Comparison of ENCODE assay signal across 8 mouse cellular contexts in the genomic region with DNA sequence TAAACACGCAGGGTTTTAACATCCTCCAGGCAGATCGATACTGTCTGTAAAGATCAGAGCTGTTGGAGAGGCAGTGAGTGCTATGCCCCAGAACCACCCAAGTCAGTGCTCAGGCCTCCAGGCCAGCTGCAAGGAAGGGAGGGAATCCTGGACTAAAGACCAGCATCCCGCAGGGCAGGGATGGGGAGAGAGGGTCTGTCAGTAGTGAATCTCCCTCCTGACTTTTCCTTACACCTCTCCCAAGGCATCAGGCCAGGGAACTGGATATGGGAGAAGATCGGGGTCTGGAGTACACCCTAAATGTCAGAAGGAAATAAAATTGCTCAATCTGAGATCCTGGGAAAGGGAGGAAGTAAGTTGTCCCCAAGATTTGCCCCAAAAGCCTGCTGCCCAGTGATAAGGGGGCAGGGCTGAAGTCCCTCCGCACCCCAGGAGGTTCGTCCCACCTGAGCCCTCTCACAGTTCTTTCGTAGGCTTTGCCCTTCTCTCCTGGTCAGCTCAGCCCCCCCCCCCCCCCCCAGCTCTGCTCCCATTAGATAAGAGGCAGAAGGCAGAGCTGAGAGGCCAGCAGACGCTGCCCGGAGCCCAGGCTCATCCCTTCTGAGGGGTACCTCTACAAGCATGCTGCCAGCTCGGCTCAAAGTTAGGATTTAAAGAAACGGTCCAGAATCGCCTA. TPM values are rescaled to one million over a fixed set of nuclear protein-coding genes. Genes with fewer than 3 reads are reported as not detected.
DNase-seq lines count a peak whose midpoint lies in the region; ATAC-seq lines count a peak whose summit lies in the region.

No protein-coding gene starts in this region.

- H3K9me3 ChIP-seq in kidney, embryonic 16.5 days (ENCODE audit: low read length), result no peaks in the 10 kb centered on the region
- no peaks in the 10 kb centered on the region for H3K9me3 ChIP-seq in forebrain, embryonic 10.5 days

- H3K9ac ChIP-seq in kidney, embryonic 16.5 days (replicated peaks; ENCODE audit: low read length), result peak overlapping the region; percentile 67

- H3K27me3 ChIP-seq in kidney, embryonic 16.5 days (ENCODE audit: insufficient read depth, low read length), result 0 out of 2 replicates have a peak, but pooled peaks cover 3% of the 10 kb centered on the region
- peaks cover 37% of the 10 kb centered on the region for H3K27me3 ChIP-seq in forebrain, embryonic 10.5 days (ENCODE audit: poor library complexity, severe bottlenecking)

- ATAC-seq in kidney, embryonic 16.5 days (ENCODE audit: low FRiP score, low TSS enrichment), result peak; percentile 35

- H3K27ac ChIP-seq in kidney, embryonic 16.5 days (ENCODE audit: low read length), result no peak overlapping the region
- H3K27ac ChIP-seq in forebrain, embryonic 10.5 days, result peak overlapping the region; percentile 83

- WGBS in kidney, embryonic 16.5 days, result 14% methylated on average over 12 of the region's 12 CpGs
- WGBS in forebrain, embryonic 10.5 days, result 10% methylated on average over 12 of the region's 12 CpGs

- no peak for DNase-seq in kidney, postnatal 10 days
- DNase-seq in forebrain, embryonic 10.5 days (ENCODE audit: extremely low spot score, low spot score), result peak; percentile 27
- DNase-seq in liver, result peak; percentile 75
- peak; percentile 2 for DNase-seq in retina, embryonic 14.5 days (ENCODE audit: low spot score)
- DNase-seq in layer of hippocampus, adult 9-11 months, result no peak
- no peak for DNase-seq in T-cell, adult 2 months (ENCODE audit: low spot score)
- no peak for DNase-seq in lung, postnatal 14 days

- H3K4me3 ChIP-seq in kidney, embryonic 16.5 days (ENCODE audit: low read length), result peak overlapping the region; percentile 64
- H3K4me3 ChIP-seq in forebrain, embryonic 10.5 days, result peak overlapping the region; percentile 60

- no peaks in the 10 kb centered on the region for H3K36me3 ChIP-seq in kidney, embryonic 16.5 days (ENCODE audit: insufficient read depth, low read length)
- 0 out of 2 replicates have a peak, but pooled peaks cover 3% of the 10 kb centered on the region for H3K36me3 ChIP-seq in forebrain, embryonic 10.5 days (replicated peaks)

- peaks cover 22% of the 10 kb centered on the region for H3K4me1 ChIP-seq in kidney, embryonic 16.5 days (ENCODE audit: insufficient read depth, low read length)
- peaks cover 42% of the 10 kb centered on the region for H3K4me1 ChIP-seq in forebrain, embryonic 10.5 days

- peak overlapping the region; percentile 93 for H3K4me2 ChIP-seq in kidney, embryonic 16.5 days (replicated peaks; ENCODE audit: low read depth, low read length)

RNA-seq across cellular contexts. Expression of gene Prokr1, which starts 0.7 kb away (rescaled TPM):
- 5.0 and 5.1 TPM in 2 replicates for polyA plus RNA-seq in kidney, embryonic 16.5 days (2015; fragmentation: Nextera tagmentation; extraction: Ambion mirVana)
- polyA plus RNA-seq in forebrain, embryonic 10.5 days (2016; fragmentation: Nextera tagmentation; extraction: Ambion mirVana), result 2.3 and 3.2 TPM in 2 replicates

RNA-seq across cellular contexts. Expression of gene Arhgap25, which starts 56.8 kb away (rescaled TPM):
- polyA plus RNA-seq in kidney, embryonic 16.5 days (2015; fragmentation: Nextera tagmentation; extraction: Ambion mirVana), result 5.4 and 6.3 TPM in 2 replicates
- 1.9 and 2.0 TPM in 2 replicates for polyA plus RNA-seq in forebrain, embryonic 10.5 days (2016; fragmentation: Nextera tagmentation; extraction: Ambion mirVana)

Comparison
In these comparisons a context has a peak if more than half of its experiments do, and no peak if none do; other contexts are left out.
1. DNase-seq: peak in forebrain, embryonic 10.5 days (single experiment), liver (single experiment) and retina, embryonic 14.5 days (single experiment); none in kidney, postnatal 10 days (single experiment), layer of hippocampus, adult 9-11 months (single experiment), T-cell, adult 2 months (single experiment) and lung, postnatal 14 days (single experiment).